Mouse (Mus musculus) ES-E14 (cell line): Measurements from ENCODE around the gene Olfr97.
A peak's percentile ranks its signal among the peaks of the same experiment; 100 is the strongest.

Source experiments
- CHD2 ChIP-seq: IDR thresholded peaks from 2 replicates; pipeline ENCODE4 v1.6.1; 2014; ENCODE audit warnings: mild to moderate bottlenecking, low read depth, low read length, inconsistent platforms
- MAFK ChIP-seq: IDR thresholded peaks from 2 replicates; pipeline ENCODE4 v1.6.1; 2014; ENCODE audit warnings: mild to moderate bottlenecking, low read depth, low read length, inconsistent platforms; ENCODE audit not compliant: insufficient read depth
- ZNF384 ChIP-seq: IDR thresholded peaks from 2 replicates; pipeline ENCODE4 v1.6.1; 2012; ENCODE audit warnings: low read depth, low read length, inconsistent platforms

DNA sequence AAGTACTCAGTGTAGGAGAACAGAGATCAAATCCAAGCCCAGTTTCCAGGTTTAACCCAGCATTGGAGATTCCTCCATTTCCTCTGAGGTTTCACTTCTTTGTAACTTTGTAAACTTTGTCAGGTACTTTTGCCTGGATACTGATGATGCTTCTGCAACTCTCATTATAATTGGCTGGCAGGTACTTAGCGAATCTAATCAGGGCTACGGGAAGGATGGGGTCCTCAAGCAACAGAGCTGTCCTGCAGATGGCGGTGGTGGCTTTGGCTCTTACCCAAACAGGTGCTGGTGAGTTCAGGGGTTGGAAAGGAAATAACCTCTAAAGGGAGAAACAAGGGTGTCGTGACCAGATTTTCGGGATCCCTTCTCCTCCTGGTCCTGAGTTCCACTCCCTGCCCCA is 9.6 kb upstream of the Olfr97 start:
- peak; percentile 92 for TF ChIP-seq CHD2
- TF ChIP-seq MAFK = no peak
- no peak for TF ChIP-seq ZNF384
